Mouse (Mus musculus) embryonic facial prominence, embryonic 12.5 days (tissue): Measurements from ENCODE around the gene Pknox1. TPM values are rescaled to one million over a fixed set of nuclear protein-coding genes. Genes with fewer than 3 reads are reported as not detected.

ENCODE experiments used
- microRNA-seq: library from miRNA; unstranded; fragments of <30 nt; microRNA quantifications from one replicate; pipeline ENCODE4, GENCODE M21; 2017
- polyA plus RNA-seq: library from polyadenylated mRNA; unstranded; fragments of >200 nt; fragmentation: Nextera tagmentation; extraction: Ambion mirVana; gene quantifications from 2 replicates; pipeline ENCODE4 v1.2.1, GENCODE M21; 2016

The Pknox1 gene
- polyA plus RNA-seq, 1 experiment from 2014 or later: 26.7 TPM

Small RNA genes lying within 50 kb of the gene (microRNA-seq; reads per million reads assigned to microRNA genes)
- not detected for gene Gm24970

Other genes with a start within 250 kb of the Pknox1 start
- 25.5 and 29.4 TPM in 2 replicates for gene Pde9a, start 178.5 kb upstream of the Pknox1 start, polyA plus RNA-seq
- 39.8 and 44.5 TPM in 2 replicates for gene Wdr4, start 44.8 kb upstream of the Pknox1 start, polyA plus RNA-seq
- gene Ndufv3, start 44.6 kb upstream of the Pknox1 start, polyA plus RNA-seq: 219 and 253 TPM in 2 replicates
- 2.0 and 2.1 TPM in 2 replicates for gene Cbs, start 72.5 kb downstream of the Pknox1 start, polyA plus RNA-seq
- gene U2af1, start 94.2 kb downstream of the Pknox1 start, polyA plus RNA-seq: 378 and 390 TPM in 2 replicates
- 112 and 283 TPM in 2 replicates for gene Cryaa, start 113.1 kb downstream of the Pknox1 start, polyA plus RNA-seq